Mouse (Mus musculus) WW6 (cell line): ENCODE measurements around the gene Jade1.

Experiments used
- DNase-seq: peaks from one replicate; pipeline ENCODE4 v3.0.0-alpha.2; 2013; ENCODE audit warnings: low read depth, low spot score

The Jade1 gene

GRCm38 (mm10) chr3:41577240-41577639 lies 21.7 kb downstream of the Jade1 start:
- no peak for DNase-seq

- DNase-seq, result no peak
Observed at GRCm38 (mm10) chr3:41579873-41580272, 24.3 kb downstream of the Jade1 start.

DNA sequence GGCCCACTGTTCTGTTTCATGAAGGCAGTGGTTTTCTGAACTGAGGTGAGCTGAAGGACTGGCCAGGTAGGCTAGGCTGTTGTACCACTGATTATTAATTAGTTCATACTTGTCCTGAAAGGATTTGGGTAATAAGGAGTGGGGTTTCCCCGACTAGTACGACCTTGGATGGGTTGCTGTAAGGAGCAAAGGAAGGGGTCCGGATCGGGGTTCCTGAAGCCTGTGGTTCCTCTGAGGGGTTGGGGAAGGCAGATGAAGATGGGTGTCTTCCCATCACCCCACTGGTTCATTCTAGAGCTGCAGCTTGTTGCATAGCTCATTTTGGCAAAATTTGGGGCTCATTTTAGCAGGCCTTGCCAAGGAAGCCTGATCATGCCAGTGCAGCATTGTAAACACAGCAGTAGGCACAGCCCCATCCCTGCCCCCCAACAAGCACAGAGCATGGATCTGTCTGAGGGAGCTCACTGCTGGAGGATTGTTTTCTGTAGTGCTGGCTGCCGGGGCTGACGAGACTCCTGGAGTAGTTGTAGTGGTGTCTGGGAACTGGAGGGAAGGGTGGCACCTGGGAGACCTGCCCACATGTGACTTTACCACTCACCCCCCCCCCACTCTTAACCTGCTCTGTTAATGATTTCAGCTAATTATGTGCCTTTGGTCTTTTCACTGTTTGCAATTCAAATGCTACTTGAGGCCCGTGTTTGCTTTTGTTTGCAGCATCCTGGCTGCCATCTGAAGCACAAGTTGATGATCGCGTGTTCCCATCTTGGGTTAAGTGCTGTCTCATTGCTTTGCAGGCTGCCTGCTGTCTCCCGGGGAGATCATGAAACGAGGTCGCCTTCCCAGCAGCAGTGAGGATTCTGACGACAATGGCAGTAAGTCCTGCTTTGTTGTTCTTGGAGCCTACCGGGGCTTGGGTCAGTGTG lies 25.1 kb downstream of the Jade1 start:
- DNase-seq, result no peak

DNA sequence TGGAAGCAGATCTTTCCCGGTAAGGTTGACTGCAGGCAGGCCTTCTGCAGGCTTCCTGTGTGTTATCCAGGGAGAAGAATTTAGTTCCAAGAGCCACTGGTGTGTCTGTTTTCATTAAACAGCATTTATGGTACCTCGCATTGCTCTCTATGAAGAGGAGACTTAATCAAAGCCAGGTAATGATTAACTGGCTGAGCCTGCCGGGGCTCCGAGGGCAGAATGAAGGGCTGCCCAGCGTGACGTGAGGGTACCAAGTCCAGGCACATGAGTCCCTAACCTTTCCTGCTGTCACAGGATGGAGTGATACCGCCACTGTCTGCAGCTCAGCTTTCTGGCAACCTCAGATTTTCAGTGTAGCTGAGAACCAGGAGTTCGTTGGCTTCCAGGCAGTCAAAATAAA lies 25.9 kb downstream of the Jade1 start:
- no peak for DNase-seq

- DNase-seq, result no peak
Observed at GRCm38 (mm10) chr3:41582256-41582655, 26.7 kb downstream of the Jade1 start.

- no peak for DNase-seq
Observed at GRCm38 (mm10) chr3:41583092-41583491, 27.6 kb downstream of the Jade1 start.

DNA sequence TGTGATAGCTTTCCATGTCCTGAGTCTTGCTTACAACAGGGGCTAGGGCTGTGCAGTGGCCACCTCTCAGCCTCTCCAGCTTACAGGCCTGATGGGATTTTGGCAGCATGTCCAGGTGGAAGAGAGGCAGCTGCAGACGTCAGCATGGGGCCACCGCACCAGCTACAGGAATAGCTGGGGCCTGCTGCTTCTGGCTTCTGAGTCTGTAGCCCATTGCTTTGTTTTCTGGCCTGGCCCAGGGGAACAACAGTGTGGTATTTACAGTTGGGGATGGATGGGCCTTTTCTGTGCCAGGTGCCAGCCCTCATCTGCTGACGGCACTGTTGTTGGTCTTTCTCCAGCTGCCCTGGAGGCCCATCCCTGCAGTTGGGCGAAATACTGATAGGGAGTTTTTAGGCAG lies 28.1 kb downstream of the Jade1 start:
- no peak for DNase-seq

GRCm38 (mm10) chr3:41585548-41585947 lies 30.0 kb downstream of the Jade1 start:
- no peak for DNase-seq

DNA sequence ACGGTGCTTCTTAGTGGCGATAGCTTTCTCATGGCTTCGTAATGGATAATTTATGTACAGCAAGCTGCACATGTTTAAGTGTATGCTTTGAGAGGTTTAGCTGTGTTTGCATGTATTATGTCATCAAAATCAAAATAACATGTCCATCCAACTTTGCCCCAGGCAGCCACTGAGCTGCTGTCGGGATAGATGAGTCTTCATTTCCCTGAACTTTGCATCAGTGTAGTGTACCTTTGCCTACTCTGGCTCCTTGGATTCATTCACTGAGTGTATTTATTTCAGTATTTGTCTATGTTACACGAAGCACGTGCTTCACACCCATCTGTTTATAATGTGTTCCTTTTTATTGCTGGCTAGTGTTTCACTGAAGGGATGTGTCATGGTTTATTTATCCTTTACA lies 30.8 kb downstream of the Jade1 start:
- no peak for DNase-seq

DNA sequence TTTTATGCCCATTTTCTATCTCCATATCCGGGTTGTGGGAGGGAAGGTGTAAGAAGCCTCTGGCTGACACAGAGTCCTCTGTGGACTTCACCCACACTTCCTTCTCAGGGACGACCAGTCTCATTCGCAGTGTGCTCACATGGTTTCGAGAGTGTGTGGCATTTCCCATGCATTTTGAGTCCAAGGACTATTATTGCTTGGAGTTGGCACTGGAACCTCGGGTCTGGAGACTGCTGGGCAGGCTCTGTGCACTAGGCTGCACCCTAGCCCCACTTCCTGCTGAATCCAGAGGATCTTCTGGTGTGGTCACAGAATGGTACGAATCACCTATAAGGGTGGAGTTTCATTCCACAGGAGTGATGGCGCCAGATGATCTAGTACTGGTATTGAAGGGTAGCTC lies 31.4 kb downstream of the Jade1 start:
- DNase-seq, result no peak

GRCm38 (mm10) chr3:41587588-41587987 lies 32.1 kb downstream of the Jade1 start:
- no peak for DNase-seq

- no peak for DNase-seq
Observed at GRCm38 (mm10) chr3:41588495-41588894, 33.0 kb downstream of the Jade1 start.

DNA sequence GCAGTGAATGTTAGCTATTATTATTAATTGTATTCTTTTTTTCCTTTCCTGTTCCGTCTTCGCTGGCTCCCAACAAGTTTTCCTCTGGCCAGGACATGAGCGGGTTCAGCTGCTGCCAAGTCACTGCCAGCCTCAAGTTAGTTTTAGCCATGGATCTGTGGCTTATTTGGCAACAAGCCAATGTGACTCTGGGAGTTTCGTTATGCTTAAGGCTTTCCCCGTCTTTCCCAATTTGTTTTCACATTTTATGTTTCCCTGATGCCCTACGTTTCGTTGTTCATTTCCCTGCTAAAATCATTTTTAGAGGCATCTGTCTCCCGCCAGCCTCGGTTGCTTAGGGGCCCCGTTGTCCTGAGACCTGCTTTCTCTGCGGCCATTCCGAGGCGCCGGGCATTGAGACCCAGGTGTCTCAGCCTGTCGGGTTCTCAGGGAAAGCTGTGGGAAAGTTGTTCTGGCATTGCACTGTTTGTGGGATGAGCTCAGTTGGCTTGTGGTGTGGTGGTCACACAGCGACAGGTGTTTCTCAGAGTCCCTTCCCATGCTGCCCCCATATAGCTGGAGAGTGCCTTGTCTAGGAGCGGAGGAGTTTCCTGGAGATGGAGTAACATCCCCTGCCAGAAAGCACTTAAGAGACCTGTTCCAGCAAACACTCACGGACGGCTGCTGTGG lies 33.8 kb downstream of the Jade1 start:
- DNase-seq, result no peak

- DNase-seq, result no peak
Observed at GRCm38 (mm10) chr3:41589988-41590387, 34.5 kb downstream of the Jade1 start.

DNA sequence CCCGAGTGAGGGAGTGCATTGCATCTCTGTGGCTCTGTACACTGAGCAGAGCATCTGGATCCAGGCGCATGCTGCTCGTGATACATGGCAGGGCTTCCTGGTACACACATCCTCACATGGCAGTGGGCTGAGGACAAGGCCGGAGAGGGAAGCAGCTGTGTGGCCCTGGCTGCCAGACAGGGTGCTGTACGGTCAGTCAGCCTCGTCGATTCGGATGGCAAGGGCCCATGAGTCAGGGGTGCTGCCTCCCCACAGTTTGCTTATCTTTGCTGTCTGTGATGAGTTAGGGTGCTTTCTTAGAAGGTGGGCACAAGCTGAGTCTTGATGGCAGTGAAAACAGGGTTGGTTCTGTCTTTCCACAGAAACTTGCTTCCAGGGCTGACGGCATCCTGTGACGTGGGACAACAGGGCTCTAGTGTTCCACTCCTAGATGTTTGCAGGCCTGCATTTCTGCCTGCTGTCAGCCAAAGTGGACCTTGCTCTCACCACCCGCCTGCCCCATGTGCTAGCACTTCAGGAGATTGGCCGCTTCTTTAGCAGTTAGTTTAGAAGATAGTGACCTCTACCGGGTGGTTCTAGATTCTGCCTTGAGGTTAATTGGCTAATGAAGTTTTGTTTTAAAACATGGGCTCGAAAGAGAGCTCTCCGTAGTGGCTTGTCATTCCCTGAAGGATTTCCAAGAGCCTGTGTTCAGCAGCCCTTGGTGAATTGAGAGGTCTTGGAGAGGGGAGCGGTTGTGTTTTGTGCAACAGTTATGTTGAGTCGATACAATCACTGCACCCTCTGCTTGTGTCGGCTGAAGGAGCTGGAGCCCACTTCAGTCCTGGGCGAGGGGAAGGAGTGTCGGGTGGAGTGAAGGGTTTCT lies 35.4 kb downstream of the Jade1 start:
- no peak for DNase-seq

GRCm38 (mm10) chr3:41591651-41592170 lies 36.2 kb downstream of the Jade1 start:
- no peak for DNase-seq

DNA sequence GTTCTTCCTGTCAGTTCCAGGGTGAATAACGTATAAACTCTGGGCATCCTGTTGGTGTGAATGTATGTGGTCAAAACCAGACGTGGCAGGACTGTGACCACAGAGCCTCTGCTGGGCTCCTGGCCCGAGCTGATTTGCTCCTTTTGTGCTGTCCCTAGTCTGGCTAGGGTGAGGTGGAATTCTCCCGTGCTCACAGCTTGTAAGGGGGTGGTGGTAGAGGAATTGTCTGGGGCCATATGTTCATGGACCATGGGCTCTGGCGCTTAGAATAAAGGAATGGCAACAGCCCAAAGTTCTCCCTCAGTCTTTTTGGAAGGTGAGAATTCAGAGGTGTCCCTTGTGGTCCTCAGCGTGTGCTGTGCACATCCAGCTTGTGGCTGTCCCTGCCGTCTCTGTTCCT lies 37.3 kb downstream of the Jade1 start:
- no peak for DNase-seq

GRCm38 (mm10) chr3:41594097-41594879 lies 38.8 kb downstream of the Jade1 start:
- no peak for DNase-seq

- no peak for DNase-seq
Observed at GRCm38 (mm10) chr3:41595010-41595409, 39.5 kb downstream of the Jade1 start.

DNA sequence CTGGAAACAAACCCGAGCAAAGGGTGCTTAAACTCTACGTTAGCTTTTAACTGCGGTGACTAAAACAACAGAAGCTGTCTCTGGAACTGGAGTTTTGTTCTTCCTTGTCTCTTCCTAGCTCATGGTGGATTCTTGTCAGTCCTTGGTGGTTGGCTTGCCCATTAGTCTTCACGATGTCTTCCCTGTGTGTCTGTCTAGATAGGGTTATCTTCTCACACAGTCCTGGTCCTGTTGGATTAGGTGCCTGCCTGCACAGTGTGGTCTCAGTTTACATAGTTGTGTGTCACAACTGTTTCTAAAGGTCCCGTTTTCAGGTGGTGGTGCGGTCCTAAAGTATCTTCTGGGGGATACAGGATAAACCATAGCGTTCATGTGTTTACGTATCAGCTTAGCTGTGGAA lies 41.5 kb downstream of the Jade1 start:
- no peak for DNase-seq

- no peak for DNase-seq
Observed at GRCm38 (mm10) chr3:41598412-41598811, 42.9 kb downstream of the Jade1 start.
